Mouse (Mus musculus) cerebral cortex, adult 2 months (tissue): Measurements from ENCODE around the gene Npl.

Source experiments
- WGBS: fragments of 180-500 bp; shearing (Covaris S2); methylation state at CpG from one replicate; pipeline ENCODE4 v1.1.7; 2018; 5-methylcytosine and 5-hydroxymethylcytosine counted together

Gene Npl

GRCm38 (mm10) chr1:153542726-153543320 lies 7.0 kb downstream of the Npl start:
- WGBS, result 71% methylated on average over 7 of the region's 7 CpGs

- 62% methylated on average over 3 of the region's 3 CpGs for WGBS
Observed at GRCm38 (mm10) chr1:153540753-153541152, 9.1 kb downstream of the Npl start.

- 46% methylated on average over 9 of the region's 9 CpGs for WGBS
Observed at GRCm38 (mm10) chr1:153539739-153540333, 10.0 kb downstream of the Npl start.

GRCm38 (mm10) chr1:153535611-153536010 lies 14.2 kb downstream of the Npl start:
- WGBS, result 64% methylated on average over 9 of the region's 9 CpGs

- 97% methylated on average over 3 of the region's 3 CpGs for WGBS
Observed at GRCm38 (mm10) chr1:153532896-153533295, 16.9 kb downstream of the Npl start.

GRCm38 (mm10) chr1:153532234-153532841 lies 17.5 kb downstream of the Npl start:
- WGBS, result 44% methylated on average over 12 of the region's 12 CpGs

- WGBS, result 49% methylated on average over 9 of the region's 9 CpGs
Observed at GRCm38 (mm10) chr1:153531677-153532233, 18.1 kb downstream of the Npl start.

- 77% methylated on average over 3 of the region's 3 CpGs for WGBS
Observed at GRCm38 (mm10) chr1:153522116-153522515, 27.7 kb downstream of the Npl start.

- 58% methylated on average over 12 of the region's 12 CpGs for WGBS
Observed at GRCm38 (mm10) chr1:153515368-153515767, 34.5 kb downstream of the Npl start.

GRCm38 (mm10) chr1:153510330-153511009 lies 39.4 kb downstream of the Npl start:
- 81% methylated on average over 2 of the region's 2 CpGs for WGBS

- whole genome bisulfite sequencing, result 83% methylated on average over 8 of the region's 8 CpGs
Observed at GRCm38 (mm10) chr1:153509569-153509968, 40.3 kb downstream of the Npl start.

GRCm38 (mm10) chr1:153509012-153509411 lies 40.8 kb downstream of the Npl start:
- 91% methylated on average over 6 of the region's 6 CpGs for WGBS

GRCm38 (mm10) chr1:153506266-153506665 lies 43.6 kb downstream of the Npl start:
- WGBS, result 48% methylated on average over 6 of the region's 6 CpGs

- 68% methylated on average over 5 of the region's 5 CpGs for WGBS
Observed at GRCm38 (mm10) chr1:153501644-153502321, 48.1 kb downstream of the Npl start.

GRCm38 (mm10) chr1:153500030-153500429 lies 49.8 kb downstream of the Npl start:
- 94% methylated on average over 9 of the region's 9 CpGs for WGBS

GRCm38 (mm10) chr1:153496030-153496429 lies 53.8 kb downstream of the Npl start:
- 84% methylated on average over 3 of the region's 3 CpGs for WGBS

- 34% methylated on average over 6 of the region's 6 CpGs for WGBS
Observed at GRCm38 (mm10) chr1:153493931-153494330, 55.9 kb downstream of the Npl start.

GRCm38 (mm10) chr1:153493338-153493737 lies 56.5 kb downstream of the Npl start:
- 40% methylated on average over 4 of the region's 4 CpGs for WGBS

GRCm38 (mm10) chr1:153491822-153492221 lies 58.0 kb downstream of the Npl start:
- 83% methylated on average over 1 of the region's 1 CpGs for WGBS

- 92% methylated on average over 2 of the region's 2 CpGs for WGBS
Observed at GRCm38 (mm10) chr1:153491345-153491744, 58.5 kb downstream of the Npl start.

- 87% methylated on average over 4 of the region's 4 CpGs for WGBS
Observed at GRCm38 (mm10) chr1:153489963-153490362, 59.9 kb downstream of the Npl start.

- 32% methylated on average over 2 of the region's 2 CpGs for WGBS
Observed at GRCm38 (mm10) chr1:153489540-153489939, 60.3 kb downstream of the Npl start.
